Mouse (Mus musculus) thymus, postnatal 14 days (tissue): ENCODE measurements around the gene Tram2.
A peak's percentile ranks its signal among the peaks of the same experiment; 100 is the strongest.

Experiments used
- DNase-seq: peaks from one replicate; pipeline ENCODE4 v3.0.0; 2021

The Tram2 gene

DNA sequence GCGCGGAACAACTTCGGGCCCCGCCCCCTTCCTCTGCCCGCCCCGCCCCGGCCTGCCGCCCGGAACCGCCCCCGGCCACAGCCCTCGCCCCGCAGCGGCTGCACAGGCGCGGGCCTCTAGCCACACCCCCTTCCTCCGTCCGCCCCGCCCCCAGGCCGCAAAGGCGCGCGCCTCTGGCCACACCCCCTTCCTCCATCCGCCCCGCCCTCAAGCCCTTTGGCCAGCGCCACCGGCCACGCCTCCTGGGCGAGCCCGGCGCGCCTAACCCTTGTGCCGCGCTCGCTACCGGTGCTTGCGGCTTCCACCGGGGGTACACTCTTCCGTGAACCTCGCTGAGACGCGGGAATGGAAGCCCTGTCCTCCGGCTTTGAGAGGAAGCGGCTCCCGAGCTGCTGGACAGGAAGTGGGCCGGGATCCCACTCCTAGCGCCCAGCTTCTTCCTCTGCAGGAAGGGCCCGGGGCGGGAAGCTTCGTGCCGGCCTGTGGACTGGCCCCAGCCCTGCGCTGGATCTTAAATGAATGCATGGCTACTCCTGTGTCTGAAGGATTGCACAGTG is at the start of gene Tram2:
Gene Tram2, minus strand, starts transcription at position 13 of the 557 bp plus-strand sequence.
- peak; percentile 98 for DNase-seq

DNA sequence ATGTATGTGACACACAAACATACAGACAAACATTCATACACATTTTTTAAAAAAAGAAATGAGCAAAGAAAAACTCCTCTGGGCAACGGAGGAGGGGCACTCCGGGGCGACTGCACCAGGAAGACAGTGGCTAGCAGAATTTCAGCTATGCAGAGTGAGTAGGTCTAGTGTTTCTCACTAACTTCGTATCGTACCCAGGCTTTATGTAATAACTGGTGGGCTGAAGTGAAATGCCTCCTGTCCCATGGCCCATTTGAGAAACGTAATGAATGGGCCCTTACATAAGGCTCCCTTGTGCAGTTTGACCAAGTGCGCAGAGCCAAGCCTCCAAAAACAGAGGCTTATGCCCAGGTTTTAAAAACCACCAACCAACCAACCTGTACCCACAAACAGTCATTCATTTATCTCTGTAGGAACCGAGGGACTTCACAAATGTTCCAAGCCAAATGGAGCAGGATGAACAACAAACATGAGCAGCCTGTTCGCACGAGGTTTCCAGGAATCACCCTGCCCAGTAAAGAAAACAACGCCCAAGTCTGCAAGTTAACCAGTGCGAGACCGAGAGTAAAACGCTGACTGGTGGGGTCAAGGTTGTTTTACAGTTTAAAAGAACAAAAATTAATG is 45.8 kb upstream of the Tram2 start:
- no peak for DNase-seq

DNA sequence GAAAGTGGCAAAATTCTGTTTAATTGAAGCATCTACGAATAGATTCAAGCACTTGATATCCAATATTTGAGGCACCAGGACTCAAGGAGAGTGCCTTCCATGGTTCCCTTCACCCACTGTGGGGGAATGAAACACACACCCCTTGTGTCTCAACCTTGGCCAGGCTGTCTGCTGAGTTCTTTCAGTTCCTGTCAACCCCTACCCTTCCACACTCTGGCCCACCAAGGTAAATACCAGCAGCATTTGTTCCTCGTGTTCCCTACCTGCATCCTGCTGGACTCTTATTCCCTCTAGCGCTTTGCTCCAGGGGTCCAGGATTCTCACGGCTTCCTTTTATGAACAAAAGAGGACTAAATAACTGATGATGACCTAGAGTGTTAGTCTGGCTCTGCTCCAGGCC is 24.8 kb upstream of the Tram2 start:
- no peak for DNase-seq

DNA sequence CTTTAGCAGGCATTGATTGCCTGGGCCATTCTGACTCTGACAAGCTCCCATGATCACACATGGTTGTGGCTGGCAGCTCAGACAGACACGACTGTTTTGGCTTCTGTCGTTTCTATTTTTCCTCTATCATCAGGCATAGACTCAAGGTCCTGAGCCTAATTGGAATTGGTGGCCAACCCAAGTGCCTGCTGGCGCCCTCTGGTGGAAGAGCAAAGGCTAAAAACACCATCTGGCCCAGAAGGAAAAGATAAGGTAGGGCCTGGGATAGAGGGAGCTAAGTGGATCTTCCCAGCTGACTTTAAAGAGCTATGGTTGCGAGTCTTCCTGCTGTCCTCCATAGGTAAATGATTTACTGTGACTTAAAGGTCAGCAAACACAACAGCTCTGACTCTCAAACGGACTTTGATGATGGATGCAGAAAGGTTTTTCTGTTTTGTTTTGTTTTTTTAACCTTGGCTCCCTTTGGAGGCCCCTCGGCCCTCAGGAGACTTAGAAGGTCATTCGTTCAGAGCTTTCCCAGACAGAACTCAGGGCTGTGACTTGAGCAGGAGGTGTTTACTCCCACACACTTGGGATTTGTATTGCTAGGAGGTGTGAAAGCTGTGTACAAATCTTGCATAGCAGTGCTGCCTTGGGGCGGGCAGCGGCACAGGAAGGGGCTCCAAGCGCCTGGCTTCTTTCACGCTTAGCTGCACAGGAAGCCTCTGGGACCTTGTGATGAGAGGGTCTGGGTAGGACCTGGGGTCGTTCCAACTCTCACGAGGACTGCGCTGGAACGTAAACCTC is 22.4 kb upstream of the Tram2 start:
- DNase-seq = peak; percentile 63

DNA sequence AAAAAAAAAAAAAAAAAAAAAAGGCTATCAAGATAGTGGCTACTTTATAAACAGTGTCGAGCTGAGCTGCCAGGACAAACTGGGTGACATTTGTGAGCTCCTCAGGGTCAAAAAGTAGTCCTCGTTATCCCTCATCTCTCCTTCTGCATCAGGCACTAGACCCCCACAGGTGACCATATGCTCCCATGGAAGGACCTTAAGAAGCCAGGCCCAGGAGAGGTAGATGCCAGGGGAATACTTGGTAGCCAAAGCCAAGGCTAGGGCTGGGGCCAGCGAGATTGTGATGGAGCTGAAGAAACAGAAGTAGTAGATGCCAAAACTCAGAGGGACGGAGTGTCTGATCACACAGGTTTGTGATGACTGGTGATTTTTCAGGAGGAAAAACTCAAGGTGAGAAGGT is 21.7 kb upstream of the Tram2 start:
- no peak for DNase-seq

DNA sequence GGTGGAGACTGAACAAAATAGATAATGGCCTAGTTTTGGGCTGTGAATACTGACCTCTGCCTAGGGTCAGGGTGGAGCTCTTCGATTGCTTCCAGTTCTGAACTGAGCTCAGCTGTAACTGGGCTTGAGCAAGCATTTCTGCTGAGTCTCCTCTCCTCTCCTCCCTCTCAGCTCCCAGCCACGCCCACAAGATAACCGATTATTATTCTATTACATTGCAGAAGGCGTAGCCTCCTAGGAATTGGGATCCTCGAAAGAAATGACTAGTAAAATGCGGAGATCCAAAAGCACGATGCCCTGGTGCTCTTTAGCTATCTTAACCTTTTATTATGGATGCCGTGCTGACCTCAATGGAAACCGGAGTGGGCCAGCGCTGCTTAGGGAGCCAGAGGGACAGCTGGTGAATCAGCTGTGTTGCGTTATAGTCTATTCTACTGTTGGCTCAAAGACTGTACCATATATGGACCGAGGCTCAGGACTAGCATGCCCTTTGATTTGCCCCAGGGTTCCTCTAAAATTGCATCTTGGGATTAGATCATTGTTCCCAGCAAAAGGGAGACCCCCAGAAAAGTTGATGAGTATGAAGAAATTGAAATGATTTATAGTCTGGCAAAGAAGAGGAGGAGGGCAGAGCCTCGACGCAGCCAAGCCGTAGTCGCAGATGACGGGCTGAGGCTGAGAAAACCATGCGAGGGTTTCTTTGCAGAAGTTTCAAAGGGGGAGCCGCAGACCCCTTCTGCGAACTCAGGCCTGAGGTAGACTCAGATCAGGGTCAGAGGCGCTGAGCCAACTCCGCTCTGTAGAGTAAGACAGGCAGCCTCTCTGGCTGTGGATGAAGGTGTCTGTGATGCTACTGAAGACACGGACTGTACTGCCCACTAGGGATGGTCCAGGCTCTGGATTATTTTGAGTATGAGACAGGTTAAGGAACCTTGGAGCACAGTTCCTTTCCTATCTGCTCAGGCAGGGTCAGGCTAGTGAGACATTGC is 18.3 kb upstream of the Tram2 start:
- DNase-seq = no peak

DNA sequence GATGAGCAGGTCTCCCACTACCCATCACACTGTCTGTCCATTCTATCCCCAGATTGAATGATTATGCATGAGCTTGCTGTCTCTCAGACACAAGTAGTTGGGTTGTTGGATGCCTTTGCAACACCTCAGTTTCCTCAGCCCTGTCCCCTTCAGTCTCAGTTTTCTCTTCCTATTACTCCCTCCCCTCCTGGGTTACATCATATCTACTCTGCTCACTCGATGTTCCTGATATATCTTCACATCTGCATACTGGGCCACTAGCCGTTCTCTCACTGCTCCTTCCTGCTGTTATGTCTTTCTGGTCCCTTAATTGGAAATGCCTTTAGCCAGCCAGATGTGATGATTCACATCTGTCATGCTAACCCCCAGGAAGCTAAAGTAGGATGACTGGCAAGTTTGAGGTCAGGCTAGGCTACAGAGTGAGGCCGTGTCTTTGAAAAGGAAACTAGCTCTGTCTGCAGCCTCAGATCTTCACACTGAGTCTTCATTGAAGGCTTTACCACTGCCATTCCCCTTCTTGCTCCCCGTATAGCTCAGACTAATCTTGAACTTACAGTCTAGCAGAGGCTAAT is 15.7 kb upstream of the Tram2 start:
- DNase-seq = no peak

DNA sequence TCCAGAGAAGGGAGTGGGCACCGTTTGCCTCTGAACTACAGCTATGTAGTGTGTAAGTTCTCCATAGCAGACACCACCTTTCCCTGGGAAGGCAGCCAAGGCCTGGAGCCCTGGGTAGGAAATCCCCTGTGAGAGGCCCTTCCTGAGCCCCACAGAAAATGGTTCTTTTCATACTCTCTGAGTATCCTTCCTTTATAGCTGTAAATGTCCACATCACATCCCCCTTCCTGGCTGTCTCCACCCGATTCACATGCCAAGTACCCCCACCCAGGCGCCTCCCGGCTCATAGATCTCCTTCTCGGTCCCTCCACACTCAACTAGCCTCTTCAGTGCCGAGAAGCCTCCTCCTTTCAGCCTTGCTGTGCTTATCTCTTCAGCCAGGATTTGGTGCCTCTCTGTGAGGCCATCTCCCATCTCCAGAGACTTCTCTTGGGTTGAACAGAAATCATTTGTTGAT is 10.7 kb upstream of the Tram2 start:
- no peak for DNase-seq

DNA sequence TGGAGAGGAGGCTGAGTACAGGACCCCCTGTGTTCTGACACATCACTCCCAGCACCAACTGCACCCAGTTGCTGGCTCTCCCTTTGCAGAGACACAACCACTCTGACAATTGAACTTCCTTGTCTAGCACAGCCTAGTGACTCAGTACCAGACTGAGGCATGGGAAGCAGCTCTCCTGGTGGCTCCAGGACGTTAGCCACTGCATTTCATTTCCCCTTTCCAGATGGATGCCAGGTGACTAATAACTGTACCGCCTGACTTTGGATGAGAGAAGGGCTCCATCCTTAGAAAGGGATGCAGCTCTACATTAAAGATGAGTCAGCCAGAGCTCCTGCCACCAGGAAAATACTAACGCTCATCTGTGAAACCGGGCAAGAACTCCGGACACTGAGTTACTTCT is 7.3 kb upstream of the Tram2 start:
- no peak for DNase-seq

DNA sequence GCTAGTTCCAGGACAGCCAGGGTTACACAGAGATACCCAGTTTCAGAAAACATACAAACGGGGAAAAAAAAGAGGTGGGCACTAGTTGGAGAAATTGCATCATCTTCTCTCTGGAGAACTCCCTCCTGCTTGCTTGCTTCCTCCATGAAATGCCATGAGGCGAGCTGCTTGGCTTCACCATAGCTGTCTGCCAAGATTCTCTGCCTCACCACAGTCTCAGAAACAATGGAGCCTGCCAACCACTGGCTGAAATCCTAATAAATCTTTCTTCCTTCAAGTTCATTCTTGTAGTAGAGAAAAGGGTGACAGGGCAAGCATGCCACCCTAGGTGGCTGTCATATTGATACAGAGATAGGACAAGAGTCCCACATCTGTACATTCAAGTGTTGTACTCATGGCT is 5.6 kb upstream of the Tram2 start:
- DNase-seq = no peak

DNA sequence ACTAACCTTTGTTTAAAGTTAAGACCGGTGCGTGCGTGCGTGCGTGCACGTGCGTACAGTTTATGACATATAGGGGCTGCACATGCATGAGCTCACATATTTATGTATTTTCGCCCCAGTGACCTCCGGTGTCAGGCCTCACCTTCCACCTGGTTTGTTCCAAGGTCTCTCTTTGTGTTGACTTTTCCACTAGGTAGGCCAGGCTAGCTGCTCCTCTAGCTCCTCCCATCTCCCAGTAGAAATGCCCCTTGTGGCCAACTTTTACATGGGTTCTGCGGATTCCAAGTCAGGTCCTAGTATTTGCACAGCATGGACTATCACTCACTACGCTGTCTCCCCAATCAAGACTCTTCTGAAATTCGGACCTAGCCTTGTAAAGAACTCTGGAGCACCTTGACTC is 1.3 kb upstream of the Tram2 start:
- peak; percentile 26 for DNase-seq

DNA sequence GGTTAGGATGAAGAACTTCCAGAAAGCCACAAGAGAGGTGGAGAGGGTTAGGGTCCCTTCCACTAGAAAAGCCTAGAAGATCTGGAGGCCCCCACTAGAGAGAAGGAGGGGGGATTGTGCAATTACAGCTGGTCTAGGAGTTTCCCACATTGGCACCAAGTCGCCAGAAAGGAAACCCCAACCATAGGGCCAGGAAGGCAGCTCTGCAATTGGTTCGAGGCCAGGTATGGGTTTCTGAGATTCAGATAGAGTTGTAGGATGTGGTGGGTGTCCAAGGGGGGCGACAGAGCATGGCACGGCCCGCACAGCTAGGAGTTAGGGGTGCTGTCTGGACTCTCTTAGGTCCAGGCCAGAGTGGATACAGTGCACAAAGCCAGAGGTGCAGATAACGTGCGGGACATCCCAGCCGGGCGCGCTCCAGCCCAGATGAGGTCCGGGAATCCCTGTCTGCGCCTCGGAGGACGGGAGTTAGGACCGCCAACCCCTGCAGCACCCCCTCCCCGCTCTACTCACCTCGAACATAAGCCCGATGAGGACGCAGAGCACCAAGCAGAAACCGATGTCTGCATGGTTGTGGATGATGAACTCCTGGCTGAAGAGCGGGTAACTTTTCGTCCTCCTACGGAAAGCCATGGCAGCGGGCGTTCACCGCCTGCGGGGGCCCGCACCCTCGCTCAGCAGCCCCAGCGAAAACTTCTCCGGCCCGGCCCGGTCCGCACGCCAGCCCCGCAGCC is 381 bp downstream of the Tram2 start:
- no peak for DNase-seq

DNA sequence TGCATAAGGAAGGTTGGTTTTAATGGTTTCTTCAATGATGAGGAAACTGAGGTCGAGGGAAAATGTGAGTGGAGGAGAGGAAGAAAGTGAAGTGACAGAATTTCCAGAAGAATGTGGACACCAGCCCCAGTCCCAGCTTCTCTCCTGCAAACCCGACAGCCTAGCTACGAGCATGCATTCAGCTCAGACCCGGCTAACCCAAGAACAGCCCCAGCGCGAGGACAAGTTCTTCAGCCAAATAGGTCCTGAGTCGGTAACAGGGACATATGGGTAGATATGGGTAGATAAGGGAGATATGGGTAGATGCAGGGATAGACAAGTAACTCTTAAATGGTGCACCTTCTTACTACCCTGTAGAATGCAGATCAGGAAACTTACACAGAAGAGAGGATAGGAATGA is 1.4 kb downstream of the Tram2 start:
- DNase-seq = no peak

DNA sequence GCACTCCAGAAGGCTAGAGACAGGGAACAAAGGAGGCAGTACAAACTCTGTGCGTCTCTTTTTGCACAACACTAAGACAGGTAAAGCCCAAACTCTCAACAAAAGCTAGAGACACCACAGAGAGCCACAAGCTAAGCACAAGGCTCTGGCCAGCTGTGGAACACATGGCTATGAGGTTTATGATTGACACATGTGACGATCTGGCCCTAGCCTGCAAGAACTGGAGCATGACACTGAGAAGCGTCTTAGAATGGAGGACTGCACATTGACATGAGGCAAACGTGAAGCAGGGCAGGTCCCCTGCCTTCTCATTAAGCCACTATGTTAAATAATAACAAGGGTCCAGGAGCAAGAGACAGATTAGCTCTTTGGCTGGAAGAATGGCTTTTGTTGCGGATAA is 1.8 kb downstream of the Tram2 start:
- DNase-seq = no peak

DNA sequence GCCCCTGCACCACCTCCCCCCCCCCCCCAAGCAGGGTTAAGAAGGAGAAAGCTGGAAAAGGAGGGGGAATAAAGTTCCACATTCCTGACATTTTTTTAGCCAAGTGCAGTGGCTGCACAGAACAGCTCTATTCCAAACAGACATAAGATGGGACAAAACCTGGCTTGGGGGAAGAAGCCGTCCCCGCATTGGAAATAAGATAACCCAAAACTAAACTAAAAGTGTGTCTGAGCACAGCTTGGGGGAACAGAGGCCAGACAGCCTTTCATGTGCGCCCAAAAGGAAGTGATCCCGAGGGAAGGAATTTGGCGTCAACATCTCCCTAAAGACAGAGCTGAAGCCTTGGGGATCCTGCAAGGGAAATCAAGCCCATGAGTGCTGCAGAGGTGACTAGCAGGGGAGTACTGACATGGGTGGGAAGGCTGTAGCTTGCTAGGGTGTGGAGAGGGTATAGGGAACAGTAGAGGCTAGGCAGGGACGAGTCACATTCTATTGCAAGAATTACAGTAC is 3.0 kb downstream of the Tram2 start:
- DNase-seq = no peak

DNA sequence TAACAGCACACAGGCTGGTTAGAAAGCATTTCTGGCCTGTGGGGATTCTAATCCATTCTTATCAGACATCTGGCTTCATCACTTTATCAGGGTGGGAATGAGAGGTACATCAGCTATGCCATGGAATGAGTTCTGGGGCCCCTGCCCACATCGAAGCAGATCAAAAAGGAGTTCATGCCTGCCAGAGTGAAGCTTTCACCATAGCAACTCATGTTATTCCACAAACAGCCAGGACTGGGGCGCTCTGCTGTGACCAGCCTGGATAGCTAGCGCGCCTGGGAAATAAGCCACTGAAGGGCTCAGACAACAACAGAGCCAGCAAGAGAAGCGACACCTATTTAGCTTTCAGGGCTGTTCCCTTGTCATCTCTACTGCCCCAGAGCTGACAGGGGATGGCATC is 4.8 kb downstream of the Tram2 start:
- no peak for DNase-seq

DNA sequence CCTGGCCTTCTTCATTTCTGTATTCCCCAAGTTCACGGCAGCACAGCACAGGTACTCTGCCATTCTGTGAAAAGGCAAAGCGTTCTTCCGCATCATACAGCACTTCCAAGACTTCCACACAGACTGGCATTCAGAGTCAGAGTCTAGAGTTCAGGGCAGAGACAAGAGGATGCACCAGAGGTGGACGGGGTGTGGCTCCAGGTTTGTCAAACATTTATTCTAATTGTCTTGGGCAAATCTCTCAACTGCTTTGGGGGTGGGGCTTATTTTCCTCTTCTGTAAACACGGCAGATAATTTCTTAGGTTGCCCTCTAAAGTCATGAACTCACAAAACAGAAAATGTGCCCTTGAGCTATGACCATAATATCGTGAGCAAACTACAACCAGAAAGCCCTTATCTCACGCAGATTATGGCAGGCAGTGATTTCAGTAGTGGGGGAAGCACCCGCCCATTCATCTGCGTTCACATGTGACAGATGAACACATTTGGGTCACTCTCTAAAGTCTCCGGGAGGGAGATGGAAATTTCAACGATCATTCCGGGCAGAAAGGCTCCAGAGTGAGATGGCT is 6.1 kb downstream of the Tram2 start:
- DNase-seq = no peak

DNA sequence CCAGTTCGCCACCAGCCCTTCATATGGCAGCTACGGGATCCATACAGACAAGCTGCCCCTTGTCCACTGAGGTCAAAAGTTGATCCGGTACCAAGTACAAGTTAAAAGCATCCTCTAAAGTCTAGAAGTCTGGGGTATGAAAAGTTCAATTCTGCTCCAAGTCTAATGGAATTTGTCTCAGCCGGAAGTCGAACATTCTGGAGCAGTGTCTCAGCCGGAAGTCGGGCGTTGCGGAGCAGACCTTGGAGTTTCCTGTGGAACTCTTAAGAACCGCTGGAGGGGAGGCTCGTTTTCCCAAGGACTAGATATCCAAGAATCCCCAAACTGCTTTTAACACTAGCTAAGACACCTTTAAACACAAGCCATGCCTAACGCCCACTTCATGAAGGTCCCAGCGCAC is 8.4 kb downstream of the Tram2 start:
- DNase-seq = no peak

DNA sequence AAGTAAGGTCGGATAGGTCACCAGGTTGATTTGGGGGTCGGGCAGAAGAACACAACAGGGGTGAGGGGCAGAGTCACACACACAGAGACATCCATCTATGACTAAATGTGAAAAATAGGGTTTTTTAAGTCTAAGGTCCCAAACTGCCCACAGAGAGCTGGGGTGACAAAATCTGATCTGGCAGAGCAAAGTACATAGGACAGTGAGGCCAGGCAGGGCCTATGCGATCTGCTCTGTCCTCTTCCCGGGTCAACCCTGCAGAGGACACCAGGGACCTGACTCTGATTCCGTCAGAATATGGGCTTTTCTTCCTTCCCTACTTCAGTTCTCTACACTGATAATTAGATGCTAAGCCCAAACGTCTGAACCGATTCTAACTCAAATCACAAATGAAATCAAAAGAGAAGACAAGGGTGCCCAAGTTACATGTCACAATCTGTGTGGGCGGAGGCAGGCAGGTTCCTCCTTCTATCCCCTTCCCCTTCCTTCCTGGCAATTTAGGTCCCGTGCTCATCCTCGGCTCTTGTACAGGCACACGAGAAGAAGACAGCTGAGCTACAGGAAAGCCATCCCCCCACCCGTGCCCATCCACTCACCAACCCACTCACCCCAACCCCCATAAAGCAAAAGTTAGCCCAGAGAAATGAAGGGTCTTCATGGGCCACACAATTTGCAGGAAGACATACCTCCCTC is 9.1 kb downstream of the Tram2 start:
- DNase-seq = no peak

DNA sequence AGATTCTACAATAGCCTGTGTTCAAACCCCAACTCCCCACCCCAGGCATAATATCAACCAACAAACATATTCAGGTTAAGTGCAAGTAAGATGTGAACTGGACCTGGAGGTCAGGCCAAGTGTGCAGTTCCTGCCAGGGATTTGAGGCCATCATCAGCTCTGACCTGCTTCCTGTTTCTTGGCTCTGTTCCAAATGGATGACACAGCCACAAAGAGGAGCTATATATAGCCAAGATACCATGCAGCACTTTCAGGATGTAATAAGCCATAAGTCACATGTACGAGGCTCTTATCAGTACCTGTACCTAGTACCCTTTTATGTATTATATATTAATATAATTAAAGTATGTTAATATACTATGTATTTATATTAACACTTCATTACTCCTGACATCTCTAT is 10.5 kb downstream of the Tram2 start:
- no peak for DNase-seq
